Mouse (Mus musculus): Measurements from ENCODE around the gene Prr5. TPM values are rescaled to one million over a fixed set of nuclear protein-coding genes. Genes with fewer than 3 reads are reported as not detected.

Gene Prr5
- polyA plus RNA-seq, 1 experiment from 2014 or later, result 31.4 TPM

DNA sequence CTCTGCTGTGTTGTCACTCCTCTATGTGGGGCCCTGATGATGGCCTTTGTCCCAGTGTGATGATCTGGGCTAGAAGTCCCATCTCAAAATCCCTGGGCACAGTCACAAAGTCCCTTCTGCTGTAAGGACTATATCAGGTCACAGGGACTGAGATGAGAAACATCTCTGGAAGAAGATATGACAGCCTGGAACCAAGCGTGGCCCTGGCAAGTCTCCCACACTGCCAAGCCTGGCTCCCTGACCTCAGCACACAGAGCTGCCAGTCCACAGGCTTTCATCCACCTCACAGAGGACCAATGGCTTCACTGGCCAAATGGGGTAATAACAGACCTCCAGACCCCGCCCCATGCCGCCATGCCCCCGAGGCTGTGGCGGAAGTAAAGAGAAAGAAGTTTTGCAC lies 10.8 kb upstream of the Prr5 start:
- ATAC-seq (ENCODE audit: insufficient number of reproducible peaks, low FRiP score, low TSS enrichment, low read depth), result no peak
- H3K27ac ChIP-seq (replicated peaks), result no peak overlapping the region
- H3K4me2 ChIP-seq (replicated peaks), result no peak overlapping the region
- H3K27me3 ChIP-seq, result peaks cover 3% of the 10 kb centered on the region; the same call in 1 of the 2 replicates
- H3K4me3 ChIP-seq (replicated peaks), result no peak overlapping the region
- peaks cover 44% of the 10 kb centered on the region for H3K4me1 ChIP-seq
- no peaks in the 10 kb centered on the region for H3K36me3 ChIP-seq
- H3K9ac ChIP-seq, result no peak overlapping the region
- whole genome bisulfite sequencing, result 83% methylated on average over 5 of the region's 5 CpGs
- no peaks in the 10 kb centered on the region for H3K9me3 ChIP-seq (replicated peaks)

DNA sequence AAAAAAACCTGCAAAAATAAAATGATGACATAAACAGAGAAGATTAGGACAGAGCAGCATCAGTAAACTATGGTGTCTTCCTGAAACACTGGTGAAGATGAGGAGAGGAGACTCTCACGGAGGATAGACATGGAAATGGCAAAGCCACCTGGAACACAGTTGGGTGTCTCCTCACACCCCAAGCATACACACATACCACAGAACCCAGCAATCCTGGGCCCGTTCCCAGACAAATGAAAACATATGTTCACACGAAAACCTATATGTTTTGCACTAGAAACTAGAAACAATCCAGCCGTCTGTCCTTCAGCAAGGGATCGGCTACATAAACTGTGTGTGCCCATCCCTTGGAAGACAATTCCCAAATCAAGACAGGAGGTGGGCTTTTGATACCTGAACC lies 9.6 kb upstream of the Prr5 start:
- Histone ChIP-seq H3K27me3 (peaks cover 4% of the 10 kb centered on the region; the same call in 1 of the 2 replicates), H3K9me3 (replicated peaks) (no peaks in the 10 kb centered on the region), H3K9ac (no peak overlapping the region), H3K27ac (replicated peaks) (peak overlapping the region; percentile 63), H3K36me3 (no peaks in the 10 kb centered on the region), H3K4me3 (replicated peaks) (no peak overlapping the region), H3K4me2 (replicated peaks) (no peak overlapping the region), H3K4me1 (peaks cover 39% of the 10 kb centered on the region)
- WGBS, result 29% methylated on average over 5 of the region's 5 CpGs
- no peak for ATAC-seq (ENCODE audit: insufficient number of reproducible peaks, low FRiP score, low TSS enrichment, low read depth)

DNA sequence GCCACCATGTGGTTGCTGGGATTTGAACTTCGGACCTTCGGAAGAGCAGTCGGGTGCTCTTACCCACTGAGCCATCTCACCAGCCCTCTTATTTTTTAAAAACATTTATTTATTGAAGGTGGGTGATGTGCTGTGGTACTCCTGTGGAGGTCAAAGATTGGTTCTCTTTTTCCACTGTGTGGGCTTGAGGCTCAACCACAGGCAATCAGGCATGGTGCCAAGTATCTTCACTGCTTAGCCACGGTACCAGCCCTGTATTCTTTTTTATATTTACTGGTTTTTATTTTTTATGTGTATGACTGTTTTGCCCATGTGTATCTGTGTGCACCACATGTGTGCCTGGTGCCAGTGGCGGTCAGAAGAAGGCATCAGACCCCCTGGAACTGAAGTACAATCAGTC lies 8.1 kb upstream of the Prr5 start:
- 79% methylated on average over 5 of the region's 5 CpGs for WGBS
- no peak overlapping the region for H3K27ac ChIP-seq (replicated peaks)
- H3K4me2 ChIP-seq (replicated peaks), result no peak overlapping the region
- peaks cover 4% of the 10 kb centered on the region; the same call in 1 of the 2 replicates for H3K27me3 ChIP-seq
- ATAC-seq (ENCODE audit: insufficient number of reproducible peaks, low FRiP score, low TSS enrichment, low read depth), result no peak
- H3K9ac ChIP-seq, result no peak overlapping the region
- no peak overlapping the region for H3K4me3 ChIP-seq (replicated peaks)
- H3K4me1 ChIP-seq, result peaks cover 32% of the 10 kb centered on the region
- H3K9me3 ChIP-seq (replicated peaks), result no peaks in the 10 kb centered on the region
- H3K36me3 ChIP-seq, result no peaks in the 10 kb centered on the region

DNA sequence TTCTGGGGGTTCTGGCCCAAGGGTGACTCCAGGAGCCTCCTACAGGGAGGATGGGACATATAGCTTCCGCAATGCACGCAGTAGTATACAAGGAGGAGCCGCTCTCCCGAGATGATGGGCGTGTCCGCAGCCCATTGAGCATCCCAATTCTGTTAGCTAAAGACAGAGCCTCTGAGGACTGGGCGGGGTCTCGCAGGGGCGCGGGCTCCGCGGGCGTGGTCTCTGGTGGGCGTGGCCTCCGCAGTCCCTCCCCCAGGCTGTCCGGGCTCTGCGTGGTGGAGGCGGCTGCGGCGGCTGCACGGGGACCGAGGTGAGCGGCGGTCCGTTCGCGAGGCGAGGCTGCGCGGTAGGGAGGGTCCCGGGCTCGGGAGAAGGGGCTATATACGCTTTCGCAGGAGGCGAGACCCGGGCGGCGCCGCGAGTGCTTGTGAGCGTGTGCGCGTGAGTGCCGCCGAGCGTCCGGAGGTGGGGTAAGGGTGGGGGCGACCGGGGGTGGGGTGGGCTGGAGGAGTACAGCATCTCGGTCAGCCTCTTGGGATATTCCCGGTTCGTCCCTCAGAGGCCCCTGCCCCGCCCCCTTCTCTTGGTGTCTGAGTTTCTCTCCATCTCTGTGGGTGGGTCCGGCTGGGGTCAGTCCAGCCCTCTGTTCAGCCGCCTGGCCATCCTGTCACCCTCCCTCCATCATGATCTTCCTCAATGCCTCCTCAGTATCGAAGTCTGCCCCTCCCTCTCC lies 6.3 kb upstream of the Prr5 start:
- H3K9me3 ChIP-seq (replicated peaks), result no peaks in the 10 kb centered on the region
- 0 out of 2 replicates have a peak overlapping the region, but pooled peaks have one; percentile 4 for H3K27ac ChIP-seq (replicated peaks)
- WGBS, result under 1% methylated on average over 56 of the region's 56 CpGs
- no peaks in the 10 kb centered on the region for H3K36me3 ChIP-seq
- peaks cover 4% of the 10 kb centered on the region; the same call in 1 of the 2 replicates for H3K27me3 ChIP-seq
- peak overlapping the region; percentile 85 for H3K4me2 ChIP-seq (replicated peaks)
- peaks cover 32% of the 10 kb centered on the region for H3K4me1 ChIP-seq
- H3K4me3 ChIP-seq (replicated peaks), result peak overlapping the region; percentile 57
- ATAC-seq (ENCODE audit: insufficient number of reproducible peaks, low FRiP score, low TSS enrichment, low read depth), result peak; percentile 76
- H3K9ac ChIP-seq, result peak overlapping the region; percentile 37

DNA sequence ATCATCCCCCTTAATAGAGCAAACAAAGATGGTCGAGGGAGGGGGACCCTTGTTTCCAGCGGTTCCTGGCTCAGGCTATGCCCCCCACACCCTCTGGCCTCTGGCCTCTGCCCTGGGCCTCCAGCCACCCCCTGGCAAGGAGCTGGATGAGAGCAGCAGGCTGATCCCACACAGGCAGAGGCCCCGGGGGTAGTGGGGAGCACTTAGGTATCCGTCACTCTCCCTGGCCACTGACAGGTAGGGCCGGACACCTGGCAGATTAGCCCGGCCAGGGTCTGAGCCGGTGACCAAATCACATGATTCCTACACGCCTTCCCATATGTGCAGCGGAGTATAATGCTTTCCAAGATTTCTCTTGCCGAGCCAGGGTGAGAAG lies 5.7 kb upstream of the Prr5 start:
- no peaks in the 10 kb centered on the region for H3K36me3 ChIP-seq
- peak overlapping the region; percentile 85 for H3K4me2 ChIP-seq (replicated peaks)
- peaks cover 4% of the 10 kb centered on the region; the same call in 1 of the 2 replicates for H3K27me3 ChIP-seq
- H3K4me1 ChIP-seq, result peaks cover 32% of the 10 kb centered on the region
- H3K9ac ChIP-seq, result peak overlapping the region; percentile 37
- H3K4me3 ChIP-seq (replicated peaks), result peak overlapping the region; percentile 57
- no peak for ATAC-seq (ENCODE audit: insufficient number of reproducible peaks, low FRiP score, low TSS enrichment, low read depth)
- WGBS, result 51% methylated on average over 10 of the region's 10 CpGs
- no peak overlapping the region for H3K27ac ChIP-seq (replicated peaks)
- no peaks in the 10 kb centered on the region for H3K9me3 ChIP-seq (replicated peaks)

DNA sequence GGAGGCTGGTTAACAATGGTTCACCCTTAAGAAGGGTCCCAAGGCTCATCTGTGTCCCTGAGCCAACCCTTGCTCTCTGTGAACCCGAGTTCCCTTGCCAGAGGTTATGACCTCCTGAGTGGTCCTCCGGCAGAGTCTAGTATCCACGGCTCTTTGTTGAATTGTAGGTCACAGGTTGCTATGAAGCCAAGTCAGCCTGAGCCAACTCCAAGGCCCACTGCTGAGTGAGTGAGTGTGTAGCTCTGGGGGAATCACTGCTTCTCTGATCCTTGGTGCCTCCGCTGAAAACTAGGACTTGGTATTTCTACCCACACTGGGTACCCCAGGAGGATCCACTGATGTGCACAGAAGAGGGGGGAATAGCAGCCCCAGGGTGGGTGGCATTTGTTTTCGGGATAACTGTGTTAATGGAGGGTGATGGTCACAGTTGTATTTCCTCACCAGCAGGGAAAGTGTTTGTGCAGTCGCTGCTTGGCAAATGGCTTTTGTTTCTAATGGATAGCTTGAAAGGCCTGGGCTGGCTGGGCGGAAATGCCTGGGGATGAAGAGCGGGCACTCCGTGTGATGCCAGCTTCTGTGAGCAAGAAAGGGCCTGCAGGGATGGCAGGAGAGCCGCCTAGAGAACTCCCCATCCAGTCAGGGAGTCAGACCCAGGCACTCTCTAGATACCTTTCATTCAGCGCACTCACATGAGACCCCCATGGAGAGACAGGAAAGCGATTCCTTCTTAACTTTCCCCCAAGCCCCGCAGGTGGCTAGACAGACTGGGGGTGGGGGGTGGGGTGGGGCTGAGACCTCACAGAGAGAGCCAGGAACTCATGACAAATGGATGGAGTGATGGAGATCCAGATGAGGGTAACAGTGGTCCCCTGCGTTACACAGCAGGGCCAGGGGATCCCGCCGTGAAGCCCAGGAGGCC lies 4.6 kb upstream of the Prr5 start:
- Histone ChIP-seq H3K4me1 (peaks cover 32% of the 10 kb centered on the region), H3K9me3 (replicated peaks) (no peaks in the 10 kb centered on the region), H3K9ac (no peak overlapping the region), H3K36me3 (no peaks in the 10 kb centered on the region), H3K4me3 (replicated peaks) (no peak overlapping the region), H3K27ac (replicated peaks) (no peak overlapping the region), H3K4me2 (replicated peaks) (no peak overlapping the region), H3K27me3 (peaks cover 4% of the 10 kb centered on the region; the same call in 1 of the 2 replicates)
- no peak for ATAC-seq (ENCODE audit: insufficient number of reproducible peaks, low FRiP score, low TSS enrichment, low read depth)
- 30% methylated on average over 16 of the region's 16 CpGs for WGBS

DNA sequence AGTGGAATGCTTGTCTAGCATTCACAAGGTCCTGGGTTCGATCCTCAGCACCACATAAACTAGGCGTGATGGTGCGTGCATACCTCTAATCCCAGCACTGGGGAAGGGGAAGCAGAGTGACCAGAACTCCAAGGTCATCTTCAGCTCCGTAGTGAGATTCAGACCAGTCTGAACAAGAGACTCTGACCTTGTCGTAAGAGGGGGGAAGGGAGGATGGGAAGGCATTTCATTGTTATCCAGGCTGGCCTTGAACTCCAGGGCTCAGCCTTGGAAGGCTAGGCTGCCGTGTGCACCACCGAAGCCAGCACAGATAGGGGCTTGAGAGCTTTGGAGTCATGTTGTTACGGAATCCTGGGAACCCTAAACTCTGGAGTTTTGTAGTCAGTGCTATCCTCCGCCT lies 3.8 kb upstream of the Prr5 start:
- Histone ChIP-seq H3K4me3 (replicated peaks) (no peak overlapping the region), H3K4me1 (peaks cover 31% of the 10 kb centered on the region), H3K4me2 (replicated peaks) (no peak overlapping the region), H3K9me3 (replicated peaks) (no peaks in the 10 kb centered on the region), H3K9ac (no peak overlapping the region; the same call in 1 of the 2 replicates), H3K27me3 (peaks cover 4% of the 10 kb centered on the region; the same call in 1 of the 2 replicates), H3K27ac (replicated peaks) (no peak overlapping the region), H3K36me3 (no peaks in the 10 kb centered on the region)
- ATAC-seq (ENCODE audit: insufficient number of reproducible peaks, low FRiP score, low TSS enrichment, low read depth), result no peak
- WGBS, result 66% methylated on average over 9 of the region's 9 CpGs

DNA sequence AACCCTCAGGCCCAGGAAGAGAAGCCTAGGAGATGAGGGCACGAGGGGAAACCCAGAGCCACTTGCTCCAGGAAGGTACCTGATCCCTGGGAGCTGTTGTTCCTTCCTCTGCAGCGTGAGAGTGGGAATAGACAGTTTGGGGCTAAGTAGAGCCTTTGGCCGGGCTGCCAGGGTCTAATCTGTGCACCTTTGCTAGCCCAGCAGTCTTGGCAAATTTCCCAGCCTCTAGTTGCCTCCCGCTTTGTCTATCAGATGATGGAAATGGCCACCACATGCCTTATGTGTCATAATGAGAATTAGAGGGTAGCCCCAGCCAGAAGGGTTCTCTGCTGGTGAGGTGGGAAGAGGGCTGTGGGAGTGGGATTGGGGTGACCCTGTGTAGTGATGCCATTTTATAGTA lies 3.4 kb upstream of the Prr5 start:
- no peak overlapping the region for H3K9ac ChIP-seq
- 63% methylated on average over 4 of the region's 4 CpGs for WGBS
- peaks cover 34% of the 10 kb centered on the region for H3K4me1 ChIP-seq
- no peaks in the 10 kb centered on the region for H3K36me3 ChIP-seq
- H3K27ac ChIP-seq (replicated peaks), result no peak overlapping the region
- peaks cover 4% of the 10 kb centered on the region; the same call in 1 of the 2 replicates for H3K27me3 ChIP-seq
- no peak overlapping the region for H3K4me2 ChIP-seq (replicated peaks)
- H3K9me3 ChIP-seq (replicated peaks), result no peaks in the 10 kb centered on the region
- no peak for ATAC-seq (ENCODE audit: insufficient number of reproducible peaks, low FRiP score, low TSS enrichment, low read depth)
- H3K4me3 ChIP-seq (replicated peaks), result no peak overlapping the region

DNA sequence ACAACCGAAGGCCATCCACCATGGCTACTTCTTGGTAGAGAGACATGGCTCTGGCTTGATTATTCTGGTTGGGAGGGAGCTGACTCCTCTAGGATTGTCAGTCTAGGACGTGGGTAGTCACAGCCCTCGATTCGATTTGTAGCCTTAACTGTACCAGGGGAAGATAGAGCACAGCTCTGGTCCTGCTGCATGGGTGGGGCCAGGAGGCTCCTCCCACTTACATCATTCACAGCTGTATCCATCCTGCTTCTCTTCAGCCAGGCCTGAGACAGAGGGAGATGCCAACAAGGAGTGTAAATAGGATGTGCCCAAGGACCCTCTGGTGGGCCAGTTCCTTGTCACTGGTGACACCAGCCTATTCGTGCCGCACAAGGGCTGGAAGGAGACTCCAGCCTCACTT lies 1.8 kb upstream of the Prr5 start:
- peaks cover 30% of the 10 kb centered on the region for H3K4me1 ChIP-seq
- peaks cover 4% of the 10 kb centered on the region; the same call in 1 of the 2 replicates for H3K27me3 ChIP-seq
- H3K4me2 ChIP-seq (replicated peaks), result no peak overlapping the region
- H3K4me3 ChIP-seq (replicated peaks), result no peak overlapping the region
- no peaks in the 10 kb centered on the region for H3K9me3 ChIP-seq (replicated peaks)
- no peak for ATAC-seq (ENCODE audit: insufficient number of reproducible peaks, low FRiP score, low TSS enrichment, low read depth)
- no peaks in the 10 kb centered on the region for H3K36me3 ChIP-seq
- WGBS, result 73% methylated on average over 6 of the region's 6 CpGs
- H3K9ac ChIP-seq, result no peak overlapping the region
- no peak overlapping the region for H3K27ac ChIP-seq (replicated peaks)

DNA sequence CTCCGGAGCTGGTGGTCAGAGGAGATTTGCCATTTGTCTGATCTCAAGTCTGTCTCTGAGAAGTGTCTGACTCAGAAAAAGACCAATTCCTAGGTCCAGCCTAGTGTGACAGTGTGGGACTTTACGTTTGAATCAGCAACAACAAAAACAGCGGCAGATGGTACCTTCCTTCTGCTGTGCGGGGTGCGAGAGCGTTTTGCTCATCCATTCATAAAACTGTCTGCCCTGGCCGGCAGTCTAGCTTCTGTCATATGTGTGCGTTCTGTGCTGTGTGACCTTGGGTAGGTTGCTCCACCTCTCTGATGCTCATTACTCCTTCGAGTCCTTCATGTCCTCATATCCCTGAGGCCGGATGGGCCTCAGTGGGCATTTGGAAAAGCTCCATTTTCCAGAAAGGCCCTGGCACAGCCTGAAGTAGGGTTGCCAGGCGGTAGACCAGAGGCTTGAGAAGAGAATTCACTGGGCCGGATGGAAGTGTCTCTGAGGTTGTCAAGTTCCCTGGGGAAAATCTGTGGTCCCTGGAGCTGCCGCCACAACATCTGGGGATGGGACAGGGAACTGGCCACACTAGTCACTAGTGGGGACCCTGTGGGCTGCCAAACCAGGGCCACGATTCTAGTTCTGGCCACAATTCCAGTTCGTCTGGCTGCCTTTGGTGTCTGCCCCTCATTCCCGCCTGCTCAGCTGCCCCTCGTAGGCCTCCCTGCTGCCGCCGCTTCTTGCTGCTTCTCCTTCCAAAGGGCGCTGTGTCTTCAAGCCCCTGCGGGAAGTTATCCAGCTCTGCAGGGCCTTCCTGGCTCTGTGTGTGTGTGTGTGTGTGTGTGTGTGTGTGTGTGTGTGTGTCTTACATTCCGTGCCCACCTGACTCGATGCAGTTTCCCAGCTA lies 594 bp downstream of the Prr5 start:
- WGBS, result 69% methylated on average over 23 of the region's 23 CpGs
- no peaks in the 10 kb centered on the region for H3K9me3 ChIP-seq (replicated peaks)
- no peaks in the 10 kb centered on the region for H3K36me3 ChIP-seq
- no peak for ATAC-seq (ENCODE audit: insufficient number of reproducible peaks, low FRiP score, low TSS enrichment, low read depth)
- no peak overlapping the region for H3K4me2 ChIP-seq (replicated peaks)
- peaks cover 15% of the 10 kb centered on the region; the same call in 1 of the 2 replicates for H3K4me1 ChIP-seq
- no peaks in the 10 kb centered on the region for H3K27me3 ChIP-seq
- no peak overlapping the region for H3K27ac ChIP-seq (replicated peaks)
- no peak overlapping the region for H3K9ac ChIP-seq
- no peak overlapping the region for H3K4me3 ChIP-seq (replicated peaks)
